In the genomic region with DNA sequence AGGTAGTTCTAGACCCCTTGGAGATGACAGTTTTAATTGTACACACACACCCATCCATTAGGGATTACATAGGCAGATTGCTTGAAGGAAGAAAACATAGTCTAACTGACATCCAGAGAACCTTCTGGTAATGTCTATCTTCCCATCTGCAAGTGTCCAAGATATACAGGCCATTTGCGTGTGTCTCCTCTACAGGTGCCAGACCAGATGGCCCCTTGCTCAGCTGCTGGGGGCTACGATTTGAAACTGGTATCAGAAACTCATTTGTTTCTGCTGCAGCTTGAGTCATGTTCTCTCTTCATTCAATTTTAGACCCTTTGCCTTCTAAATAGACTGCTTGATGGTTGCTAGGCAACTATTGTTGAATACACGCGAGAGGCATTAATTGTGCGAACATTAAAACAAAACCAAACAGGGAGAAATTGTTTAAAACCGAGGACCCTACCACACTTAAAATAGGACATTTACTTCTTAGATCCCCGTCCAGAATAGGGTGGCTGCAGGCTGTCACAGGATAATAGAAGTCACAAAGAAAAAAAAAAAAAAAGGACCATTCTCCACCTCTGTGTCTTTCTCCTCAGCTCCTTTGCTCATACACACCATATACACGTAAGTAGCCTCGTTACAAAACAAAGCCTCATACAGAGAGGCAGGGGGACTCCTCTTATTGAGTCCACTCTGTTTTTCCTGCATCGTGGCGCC, we compare ENCODE assay signal across 21 mouse cellular contexts.
DNase-seq lines count a peak whose midpoint lies in the region; ATAC-seq and TF ChIP-seq lines count a peak whose summit lies in the region.
"Had no signal": no experiment of that assay in that cellular context is flagged by ENCODE, and none has a peak within 500 bp of the region (broad histone marks: within the 10 kb centered on the region; RNA-seq: fewer than 3 reads in every experiment).

No protein-coding gene starts in this region.

- DNase-seq in neural tube, embryonic 11.5 days (ENCODE audit: low spot score): no peak
- DNase-seq in neural tube, embryonic 10.5 days (ENCODE audit: extremely low spot score, low spot score): no peak
- peak; percentile 29 for DNase-seq in hindbrain, embryonic 11.5 days (ENCODE audit: low spot score)
- no peak for DNase-seq in stomach, postnatal 0 days (ENCODE audit: low spot score)
- DNase-seq in cerebellum, adult 18-20 months: no peak
- DNase-seq: adrenal gland, postnatal 25 days; cerebellum, adult 8-10 months; heart, postnatal 36 days; kidney, adult 11 months; liver, embryonic 13.5 days; thymus, adult 2 months had no signal

- H3K4me1 ChIP-seq in neural tube, embryonic 11.5 days (ENCODE audit: control insufficient read depth, insufficient read depth, low read length): 0 out of 2 replicates have a peak, but pooled peaks cover 8% of the 10 kb centered on the region
- H3K4me1 ChIP-seq in hindbrain, embryonic 11.5 days (replicated peaks; ENCODE audit: control insufficient read depth, insufficient read depth, low read length): no peaks in the 10 kb centered on the region
- H3K4me1 ChIP-seq in midbrain, embryonic 12.5 days: peaks cover 20% of the 10 kb centered on the region
- peaks cover 31% of the 10 kb centered on the region for H3K4me1 ChIP-seq in neural tube, embryonic 15.5 days
- H3K4me1 ChIP-seq in stomach, postnatal 0 days (replicated peaks; ENCODE audit: control insufficient read depth, insufficient read depth): peaks cover 4% of the 10 kb centered on the region; the same call in 1 of the 2 replicates

- 51% methylated on average over 11 of the region's 11 CpGs for WGBS in neural tube, embryonic 11.5 days
- 39% methylated on average over 11 of the region's 11 CpGs for WGBS in hindbrain, embryonic 11.5 days
- WGBS in midbrain, embryonic 12.5 days: 36% methylated on average over 11 of the region's 11 CpGs
- WGBS in neural tube, embryonic 15.5 days: 22% methylated on average over 11 of the region's 11 CpGs
- 68% methylated on average over 11 of the region's 11 CpGs for WGBS in stomach, postnatal 0 days

- H3K27me3 ChIP-seq in neural tube, embryonic 11.5 days (ENCODE audit: control insufficient read depth, insufficient read depth, low read length): no peaks in the 10 kb centered on the region
- H3K27me3 ChIP-seq in hindbrain, embryonic 11.5 days (ENCODE audit: control insufficient read depth, insufficient read depth, low read length): no peaks in the 10 kb centered on the region
- H3K27me3 ChIP-seq in midbrain, embryonic 12.5 days: no peaks in the 10 kb centered on the region
- no peaks in the 10 kb centered on the region for H3K27me3 ChIP-seq in neural tube, embryonic 15.5 days (replicated peaks)
- H3K27me3 ChIP-seq in stomach, postnatal 0 days (ENCODE audit: control insufficient read depth, insufficient read depth, low read length): no peaks in the 10 kb centered on the region
- H3K27me3 ChIP-seq: CH12.LX; embryonic facial prominence, embryonic 13.5 days; heart, embryonic 13.5 days; limb, embryonic 12.5 days; liver, embryonic 13.5 days; lung, embryonic 15.5 days had no signal

- no peaks in the 10 kb centered on the region for H3K9me3 ChIP-seq in neural tube, embryonic 11.5 days (ENCODE audit: control insufficient read depth, low read length)
- H3K9me3 ChIP-seq in hindbrain, embryonic 11.5 days (ENCODE audit: control insufficient read depth, low read length): no peaks in the 10 kb centered on the region
- H3K9me3 ChIP-seq in midbrain, embryonic 12.5 days: no peaks in the 10 kb centered on the region; the same call in 1 of the 2 replicates
- no peaks in the 10 kb centered on the region for H3K9me3 ChIP-seq in neural tube, embryonic 15.5 days (replicated peaks)
- no peaks in the 10 kb centered on the region for H3K9me3 ChIP-seq in stomach, postnatal 0 days (ENCODE audit: control insufficient read depth, low read length)
- H3K9me3 ChIP-seq: liver, embryonic 13.5 days; lung, embryonic 15.5 days had no signal

- TF ChIP-seq EP300 in stomach, postnatal 0 days (optimal IDR thresholded peaks at IDR 0.05): no peak

- no peak overlapping the region for H3K27ac ChIP-seq in neural tube, embryonic 11.5 days (ENCODE audit: low read depth, low read length)
- no peak overlapping the region for H3K27ac ChIP-seq in hindbrain, embryonic 11.5 days (ENCODE audit: low read depth, low read length)
- no peak overlapping the region for H3K27ac ChIP-seq in midbrain, embryonic 12.5 days (replicated peaks)
- no peak overlapping the region for H3K27ac ChIP-seq in neural tube, embryonic 15.5 days (replicated peaks)
- H3K27ac ChIP-seq in stomach, postnatal 0 days (replicated peaks): no peak overlapping the region
- H3K27ac ChIP-seq: embryonic facial prominence, embryonic 13.5 days; heart, embryonic 13.5 days; kidney, postnatal 0 days; limb, embryonic 12.5 days; lung, embryonic 15.5 days had no signal

- H3K36me3 ChIP-seq in neural tube, embryonic 11.5 days (ENCODE audit: control insufficient read depth, insufficient read depth, low read length): no peaks in the 10 kb centered on the region
- H3K36me3 ChIP-seq in hindbrain, embryonic 11.5 days (ENCODE audit: control insufficient read depth, insufficient read depth, low read length): no peaks in the 10 kb centered on the region
- no peaks in the 10 kb centered on the region for H3K36me3 ChIP-seq in midbrain, embryonic 12.5 days
- H3K36me3 ChIP-seq in neural tube, embryonic 15.5 days: no peaks in the 10 kb centered on the region
- no peaks in the 10 kb centered on the region for H3K36me3 ChIP-seq in stomach, postnatal 0 days (ENCODE audit: control insufficient read depth, insufficient read depth, low read length)
- H3K36me3 ChIP-seq: lung, embryonic 15.5 days had no signal

- no peak overlapping the region for H3K9ac ChIP-seq in neural tube, embryonic 11.5 days (ENCODE audit: low read length)
- no peak overlapping the region for H3K9ac ChIP-seq in hindbrain, embryonic 11.5 days (ENCODE audit: low read depth, low read length)
- no peak overlapping the region for H3K9ac ChIP-seq in midbrain, embryonic 12.5 days (replicated peaks)
- no peak overlapping the region for H3K9ac ChIP-seq in neural tube, embryonic 15.5 days (replicated peaks)
- no peak overlapping the region for H3K9ac ChIP-seq in stomach, postnatal 0 days (ENCODE audit: low read length)
- H3K9ac ChIP-seq: embryonic facial prominence, embryonic 13.5 days; heart, embryonic 13.5 days; limb, embryonic 12.5 days; liver, embryonic 13.5 days; lung, embryonic 15.5 days had no signal

- 0 out of 2 replicates have a peak, but pooled peaks have one; percentile 13 for ATAC-seq in neural tube, embryonic 11.5 days (ENCODE audit: insufficient read depth, low FRiP score, low TSS enrichment)
- ATAC-seq in hindbrain, embryonic 11.5 days (ENCODE audit: low FRiP score): peak; percentile 27; the same call in 1 of the 2 replicates
- ATAC-seq in midbrain, embryonic 12.5 days (ENCODE audit: low FRiP score, low read depth): peak; percentile 39
- no peak for ATAC-seq in neural tube, embryonic 15.5 days (ENCODE audit: low FRiP score)
- no peak for ATAC-seq in stomach, postnatal 0 days (ENCODE audit: low FRiP score, low TSS enrichment)
- no peak for ATAC-seq in activated CD4-positive, CD25-positive, alpha-beta regulatory T cell, adult 4 months

- no peak overlapping the region for H3K4me3 ChIP-seq in neural tube, embryonic 11.5 days (ENCODE audit: low read depth, low read length)
- H3K4me3 ChIP-seq in hindbrain, embryonic 11.5 days (ENCODE audit: low read depth, low read length): no peak overlapping the region
- H3K4me3 ChIP-seq in midbrain, embryonic 12.5 days: no peak overlapping the region
- H3K4me3 ChIP-seq in neural tube, embryonic 15.5 days (replicated peaks): no peak overlapping the region
- H3K4me3 ChIP-seq in stomach, postnatal 0 days (ENCODE audit: low read depth, low read length): no peak overlapping the region
- H3K4me3 ChIP-seq: embryonic facial prominence, embryonic 13.5 days; heart, embryonic 13.5 days; limb, embryonic 12.5 days; liver, embryonic 13.5 days; lung, embryonic 15.5 days; myocyte had no signal

- no peak for TF ChIP-seq CTCF in stomach, postnatal 0 days (IDR thresholded peaks at IDR 0.05; ENCODE audit: low read depth)

- H3K4me2 ChIP-seq in neural tube, embryonic 11.5 days (ENCODE audit: low read depth): no peak overlapping the region
- H3K4me2 ChIP-seq in hindbrain, embryonic 11.5 days (replicated peaks; ENCODE audit: low read depth, low read length): no peak overlapping the region; the same call in 1 of the 2 replicates
- H3K4me2 ChIP-seq in midbrain, embryonic 12.5 days (replicated peaks): no peak overlapping the region
- 0 out of 2 replicates have a peak overlapping the region, but pooled peaks have one; percentile 0 for H3K4me2 ChIP-seq in neural tube, embryonic 15.5 days
- H3K4me2 ChIP-seq in stomach, postnatal 0 days (replicated peaks; ENCODE audit: low read depth): no peak overlapping the region
- H3K4me2 ChIP-seq: embryonic facial prominence, embryonic 13.5 days; heart, embryonic 13.5 days; limb, embryonic 12.5 days; liver, embryonic 13.5 days; lung, embryonic 15.5 days had no signal

Comparison
In these comparisons a context has a peak if more than half of its experiments do, and no peak if none do; other contexts are left out.
1. ATAC-seq: peak in neural tube, embryonic 11.5 days (single experiment), hindbrain, embryonic 11.5 days (single experiment) and midbrain, embryonic 12.5 days (single experiment); none in neural tube, embryonic 15.5 days (single experiment), stomach, postnatal 0 days (single experiment) and activated CD4-positive, CD25-positive, alpha-beta regulatory T cell, adult 4 months (single experiment).